Mouse (Mus musculus) small intestine, adult 2 months (tissue): Measurements from ENCODE around the gene Cyren.

Experiments used
- CTCF ChIP-seq: fragments of 200-500 bp; IDR thresholded peaks from 2 replicates; pipeline ENCODE4 v1.5.1; 2012; ENCODE audit warnings: low read depth, mild to moderate bottlenecking, control low read depth, inconsistent platforms, low read length, moderate library complexity, mixed read lengths; ENCODE audit not compliant: insufficient replicate concordance, insufficient read length; ENCODE audit errors: extremely low read depth
- POLR2A ChIP-seq: fragments of 200-500 bp; IDR thresholded peaks from 2 replicates; pipeline ENCODE4 v1.6.1; 2012; ENCODE audit warnings: low read depth, mild to moderate bottlenecking, control low read depth, inconsistent platforms, low read length, moderate library complexity

GRCm38 (mm10) chr6:34867995-34868350, 9.9 kb downstream of the Cyren start:
- TF ChIP-seq POLR2A (no peak), CTCF (no peak)
